Mouse (Mus musculus): Measurements from ENCODE around the gene Nat9.

The Nat9 gene

GRCm38 (mm10) chr11:115176399-115177190 lies 11.1 kb downstream of the Nat9 start:
- no peak for DNase-seq

GRCm38 (mm10) chr11:115173549-115174339 lies 13.9 kb downstream of the Nat9 start:
- no peak for DNase-seq

GRCm38 (mm10) chr11:115172825-115173287 lies 14.8 kb downstream of the Nat9 start:
- DNase-seq, result no peak

GRCm38 (mm10) chr11:115171125-115171524 lies 16.5 kb downstream of the Nat9 start:
- peak; percentile 74 to 75 for DNase-seq

- no peak for DNase-seq
Observed at GRCm38 (mm10) chr11:115169430-115169829, 18.2 kb downstream of the Nat9 start.

- DNase-seq, result no peak
Observed at GRCm38 (mm10) chr11:115167631-115168249, 19.9 kb downstream of the Nat9 start.

GRCm38 (mm10) chr11:115166776-115167175 lies 20.9 kb downstream of the Nat9 start:
- no peak for DNase-seq

GRCm38 (mm10) chr11:115164976-115165374 lies 22.7 kb downstream of the Nat9 start:
- DNase-seq, result peak; percentile 62 to 79

GRCm38 (mm10) chr11:115164341-115164975 lies 23.2 kb downstream of the Nat9 start:
- DNase-seq, result no peak

GRCm38 (mm10) chr11:115163568-115164150 lies 24.0 kb downstream of the Nat9 start:
- peak in 1 of 2 experiments; percentile 47 for DNase-seq

- DNase-seq, result peak; percentile 99
Observed at GRCm38 (mm10) chr11:115162832-115163480, 24.7 kb downstream of the Nat9 start, which contains the start of gene Slc9a3r1. Slc9a3r1 (plus strand) TSS chr11:115163341.

- peak in 1 of 2 experiments; percentile 3 for DNase-seq
Observed at GRCm38 (mm10) chr11:115162205-115162601, 25.5 kb downstream of the Nat9 start.

- peak in 1 of 2 experiments; percentile 5 for DNase-seq
Observed at GRCm38 (mm10) chr11:115161578-115162204, 26.0 kb downstream of the Nat9 start.

GRCm38 (mm10) chr11:115160883-115161577 lies 26.6 kb downstream of the Nat9 start:
- DNase-seq, result peak; percentile 80 to 88

GRCm38 (mm10) chr11:115160016-115160797 lies 27.5 kb downstream of the Nat9 start:
- peak; percentile 78 to 94 for DNase-seq

GRCm38 (mm10) chr11:115157933-115158719 lies 29.5 kb downstream of the Nat9 start:
- DNase-seq, result peak in 1 of 2 experiments; percentile 14

- DNase-seq, result no peak
Observed at GRCm38 (mm10) chr11:115155053-115155634, 32.5 kb downstream of the Nat9 start.

- peak; percentile 87 to 90 for DNase-seq
Observed at GRCm38 (mm10) chr11:115153699-115154292, 33.9 kb downstream of the Nat9 start.

Data from cerebellum, adult 18-20 months (tissue).